Mouse (Mus musculus) intestine, embryonic 14.5 days (tissue): ENCODE measurements around the gene Lcp1. TPM values are rescaled to one million over a fixed set of nuclear protein-coding genes. Genes with fewer than 3 reads are reported as not detected.

Experiments
- ATAC-seq: fragments of 200-750 bp; cut with Nextera tagmentation; replicated peaks from 2 replicates; pipeline ENCODE4 v1.8.0; 2017; ENCODE audit warnings: low read depth, moderate number of reproducible peaks, moderate TSS enrichment, moderate library complexity; ENCODE audit not compliant: low FRiP score, low TSS enrichment
- DNase-seq: peaks from one replicate; pipeline ENCODE4 v3.0.0-alpha.2; 2018; ENCODE audit warnings: low spot score
- H3K27ac ChIP-seq: fragments of 300-500 bp; sonication (generic); 2 replicates; pipeline ENCODE4 v1.5.1; 2014; ENCODE audit warnings: low read depth, mild to moderate bottlenecking, control low read depth
- H3K27me3 ChIP-seq: fragments of 300-500 bp; sonication (generic); replicated peaks from 2 replicates; pipeline ENCODE4 v1.6.1; 2014; ENCODE audit warnings: low read length, control low read depth; ENCODE audit not compliant: control insufficient read depth, insufficient read depth
- H3K36me3 ChIP-seq: fragments of 300-500 bp; sonication (generic); 2 replicates; pipeline ENCODE4 v1.6.1; 2014; ENCODE audit warnings: low read length, control low read depth; ENCODE audit not compliant: control insufficient read depth, insufficient read depth
- H3K4me1 ChIP-seq: fragments of 300-500 bp; sonication (generic); replicated peaks from 2 replicates; pipeline ENCODE4 v1.6.1; 2014; ENCODE audit warnings: low read length, control low read depth, mixed read lengths; ENCODE audit not compliant: control insufficient read depth, insufficient read depth
- H3K4me2 ChIP-seq: fragments of 300-500 bp; sonication (generic); 2 replicates; pipeline ENCODE4 v1.6.1; 2014; ENCODE audit warnings: low read length
- H3K4me3 ChIP-seq: fragments of 300-500 bp; sonication (generic); 2 replicates; pipeline ENCODE4 v1.5.1; 2014; ENCODE audit warnings: low read depth, low read length, control low read depth, mixed read lengths
- H3K9ac ChIP-seq: fragments of 300-500 bp; sonication (generic); 2 replicates; pipeline ENCODE4 v1.6.1; 2014; ENCODE audit warnings: mild to moderate bottlenecking, low read length
- H3K9me3 ChIP-seq: fragments of 300-500 bp; sonication (generic); 2 replicates; pipeline ENCODE4 v1.6.1; 2016; ENCODE audit warnings: low read length, control low read depth; ENCODE audit not compliant: control insufficient read depth
- WGBS: fragments of 180-500 bp; shearing (Covaris S2); extraction: QIAGEN DNeasy Blood & Tissue Kit; methylation state at CpG from one replicate; pipeline ENCODE4 v1.1.7; 2014; 5-methylcytosine and 5-hydroxymethylcytosine counted together
- microRNA-seq: library from miRNA; unstranded; fragments of <30 nt; microRNA quantifications from one replicate; pipeline ENCODE4, GENCODE M21; 2016
- polyA plus RNA-seq: library from polyadenylated mRNA; unstranded; fragments of >200 nt; fragmentation: Nextera tagmentation; extraction: Ambion mirVana; gene quantifications from 2 replicates; pipeline ENCODE4 v1.2.1, GENCODE M21; 2014

Lcp1 gene
- polyA plus RNA-seq, 1 experiment from 2014 or later, result 58.3 TPM

- no peaks in the 10 kb centered on the region for H3K4me1 ChIP-seq
- no peak overlapping the region for H3K27ac ChIP-seq
- ATAC-seq (no peak), DNase-seq (no peak)
- WGBS, result 49% methylated on average over 5 of the region's 5 CpGs
- H3K27me3 ChIP-seq, result no peaks in the 10 kb centered on the region
- no peaks in the 10 kb centered on the region for H3K9me3 ChIP-seq
- H3K4me3 ChIP-seq, result no peak overlapping the region
- H3K36me3 ChIP-seq, result no peaks in the 10 kb centered on the region
- H3K9ac ChIP-seq, result no peak overlapping the region
- no peak overlapping the region for H3K4me2 ChIP-seq
Measured at GRCm38 (mm10) chr14:75256521-75256920, 125.6 kb downstream of the Lcp1 start.

- no peak for DNase-seq
- no peaks in the 10 kb centered on the region for H3K9me3 ChIP-seq
- no peak overlapping the region for H3K9ac ChIP-seq
- H3K4me3 ChIP-seq, result no peak overlapping the region
- 87% methylated on average over 5 of the region's 5 CpGs for WGBS
- no peaks in the 10 kb centered on the region for H3K27me3 ChIP-seq
- H3K27ac ChIP-seq, result no peak overlapping the region
- H3K36me3 ChIP-seq, result no peaks in the 10 kb centered on the region
- no peaks in the 10 kb centered on the region for H3K4me1 ChIP-seq
- no peak for ATAC-seq
- no peak overlapping the region for H3K4me2 ChIP-seq
Measured at GRCm38 (mm10) chr14:75269531-75269930, 138.6 kb downstream of the Lcp1 start.

- Histone ChIP-seq H3K4me2 (no peak overlapping the region), H3K27ac (no peak overlapping the region), H3K9ac (no peak overlapping the region), H3K27me3 (no peaks in the 10 kb centered on the region), H3K36me3 (no peaks in the 10 kb centered on the region), H3K4me1 (0 out of 2 replicates have a peak, but pooled peaks cover 3% of the 10 kb centered on the region), H3K4me3 (no peak overlapping the region), H3K9me3 (no peaks in the 10 kb centered on the region)
- no peak for ATAC-seq
- DNase-seq, result no peak
- WGBS, result 86% methylated on average over 6 of the region's 6 CpGs
Measured at GRCm38 (mm10) chr14:75279716-75280115, 148.8 kb downstream of the Lcp1 start.

- no peak for DNase-seq
- Histone ChIP-seq H3K27me3 (no peaks in the 10 kb centered on the region), H3K9me3 (no peaks in the 10 kb centered on the region), H3K36me3 (no peaks in the 10 kb centered on the region), H3K27ac (no peak overlapping the region), H3K4me3 (no peak overlapping the region), H3K4me1 (peaks cover 8% of the 10 kb centered on the region), H3K4me2 (no peak overlapping the region), H3K9ac (no peak overlapping the region)
- no peak for ATAC-seq
- 58% methylated on average over 5 of the region's 5 CpGs for WGBS
Measured at GRCm38 (mm10) chr14:75280406-75280805, 149.5 kb downstream of the Lcp1 start.

Small RNA genes lying within 50 kb of the gene (microRNA-seq; reads per million reads assigned to microRNA genes)
- gene Gm44482, result not detected

Other genes starting within 250 kb of the Lcp1 start
- gene Lrch1, start 183.2 kb upstream of the Lcp1 start, polyA plus RNA-seq, result 12.6 and 14.4 TPM in 2 replicates
- gene Rubcnl, start 115.1 kb upstream of the Lcp1 start, polyA plus RNA-seq, result 0.37 and 0.42 TPM in 2 replicates
- gene Lrrc63, start 220 bp upstream of the Lcp1 start, polyA plus RNA-seq, result 0.07 TPM in 1 of 2 replicates, not detected in the other
- gene Cpb2, start 111.2 kb downstream of the Lcp1 start, polyA plus RNA-seq, result 1.1 and 1.4 TPM in 2 replicates
- gene Zc3h13, start 153.3 kb downstream of the Lcp1 start, polyA plus RNA-seq, result 25.4 and 26.8 TPM in 2 replicates